Mouse (Mus musculus): ENCODE measurements around the gene Gm49322. TPM values are rescaled to one million over a fixed set of nuclear protein-coding genes. Genes with fewer than 3 reads are reported as not detected.

Gm49322 gene
- total RNA-seq (2023), result 1 to 10 TPM in 1 of 2 experiments, under 1 TPM in 1; 0.69 to 1.1 TPM

GRCm38 (mm10) chr10:80605721-80606120, at the start of gene Gm49322:
Gene Gm49322, plus strand, starts transcription at chr10:80606021.

GRCm38 (mm10) chr10:80561116-80561944, 44.5 kb upstream of the Gm49322 start, which contains the start of gene Rexo1:
Gene Rexo1, minus strand, starts transcription at chr10:80561560.

GRCm38 (mm10) chr10:80577195-80578130, 28.4 kb upstream of the Gm49322 start, which contains the start of gene Klf16:
Gene Klf16, minus strand, starts transcription at chr10:80577321.

GRCm38 (mm10) chr10:80589879-80590854, 15.7 kb upstream of the Gm49322 start, which contains the start of gene Abhd17a:
Gene Abhd17a, minus strand, starts transcription at chr10:80590341.

DNA sequence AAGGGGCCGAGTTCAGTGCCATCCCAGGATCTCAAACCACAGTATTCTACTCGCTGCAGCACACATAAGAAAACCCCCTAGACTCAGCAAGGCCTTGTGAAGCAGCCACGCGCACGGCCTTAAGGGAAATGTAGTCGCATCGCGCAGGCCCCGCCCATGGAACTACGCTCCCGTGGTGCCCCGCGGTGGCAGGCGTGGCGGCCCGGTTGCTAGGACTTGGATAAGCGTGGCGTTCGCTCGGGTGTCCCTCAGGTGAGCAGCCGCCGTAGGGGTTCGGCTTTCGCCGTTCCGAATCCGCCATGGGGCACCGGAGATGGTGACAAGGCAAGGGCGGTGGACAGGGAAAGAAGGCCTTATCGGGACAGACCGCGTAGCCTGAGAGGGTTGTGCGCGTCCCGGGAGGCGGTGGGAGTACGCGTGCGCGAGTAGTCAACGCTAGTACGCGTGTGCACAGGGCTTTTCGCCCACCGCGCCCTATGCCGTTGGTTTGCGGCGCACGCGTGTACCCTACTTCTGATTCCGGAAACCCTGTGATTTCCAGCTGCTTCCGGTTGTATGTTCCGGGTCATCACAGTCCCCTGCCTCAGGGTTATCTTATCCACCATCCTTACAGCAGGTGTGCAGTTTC, 3.0 kb upstream of the Gm49322 start, which contains the start of the genes Scamp4 and Adat3:
Scamp4 (plus strand) TSS at position 175 of the 628 bp plus-strand sequence.
Adat3 (plus strand) TSS at position 183 of the 628 bp plus-strand sequence.

DNA sequence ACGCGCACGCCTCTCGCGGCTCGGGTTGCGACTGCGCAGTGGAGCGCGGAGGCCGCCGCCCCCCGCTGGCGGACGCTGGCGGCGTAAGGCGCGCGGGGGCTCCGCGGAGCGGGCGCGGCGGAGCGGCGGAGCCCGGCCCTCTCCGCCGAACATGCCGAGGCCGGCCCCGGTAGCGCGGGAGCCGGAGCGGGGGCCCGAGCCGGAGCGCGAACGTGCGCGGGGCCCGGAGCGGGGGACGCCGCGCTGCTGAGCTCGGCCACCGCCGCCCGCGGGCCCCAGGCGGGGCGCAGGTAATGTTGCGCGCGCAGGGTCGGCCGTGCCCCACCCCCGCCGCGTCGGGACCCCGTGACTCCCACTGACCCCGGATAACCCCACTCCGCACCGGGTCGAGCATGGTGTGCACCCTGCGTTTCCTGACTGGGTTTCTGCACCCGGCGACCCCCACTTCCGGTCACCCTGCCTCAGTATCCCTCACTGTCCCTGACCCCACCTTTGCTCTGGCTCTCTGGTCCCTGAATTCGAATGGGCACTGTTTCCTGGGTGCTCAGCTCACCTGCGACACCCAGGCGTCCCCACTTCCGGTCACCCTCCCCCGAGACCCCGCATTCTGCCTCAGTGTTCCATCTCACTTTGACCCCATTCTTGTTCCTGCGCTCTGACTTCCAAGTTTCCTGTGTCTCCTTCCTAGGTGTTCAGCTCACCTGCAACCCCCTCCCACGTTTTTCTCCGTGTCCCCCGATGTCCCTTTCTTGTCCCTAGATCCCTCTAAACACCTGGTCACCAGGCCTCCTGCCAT, 17.0 kb downstream of the Gm49322 start, which contains the start of gene Csnk1g2:
Csnk1g2 (plus strand) TSS at position 178 of the 796 bp plus-strand sequence.

GRCm38 (mm10) chr10:80656863-80657623, 51.2 kb downstream of the Gm49322 start, which contains the start of gene Btbd2:
Gene Btbd2, minus strand, starts transcription at chr10:80657071.

Other genes starting within 250 kb of the Gm49322 start
- gene Plk5, start 249.6 kb upstream of the Gm49322 start, total RNA-seq (2023), result not detected
- gene Mex3d, start 218.4 kb upstream of the Gm49322 start, total RNA-seq (2023), result 1 to 10 TPM; 2.2 to 4.0 TPM
- gene Mbd3, start 206.5 kb upstream of the Gm49322 start, total RNA-seq (2023), result 10 to 100 TPM; 51.7 to 52.3 TPM
- gene Uqcr11, start 199.2 kb upstream of the Gm49322 start, total RNA-seq (2023), result 10 to 100 TPM; 90.5 to 97.7 TPM
- gene Tcf3, start 172.4 kb upstream of the Gm49322 start, total RNA-seq (2023), result 10 to 100 TPM; 52.0 to 52.8 TPM
- gene Onecut3, start 111.2 kb upstream of the Gm49322 start, total RNA-seq (2023), result not detected
- gene Atp8b3, start 66.9 kb upstream of the Gm49322 start, total RNA-seq (2023), result not detected
- 10 to 100 TPM; 57.9 to 70.1 TPM for gene Rexo1, start 44.5 kb upstream of the Gm49322 start, total RNA-seq (2023)
- gene Klf16, start 28.7 kb upstream of the Gm49322 start, total RNA-seq (2023), result 1 to 10 TPM; 8.1 to 9.0 TPM
- 10 to 100 TPM; 49.2 to 49.7 TPM for gene Abhd17a, start 15.7 kb upstream of the Gm49322 start, total RNA-seq (2023)
- 10 to 100 TPM; 10.7 to 11.9 TPM for gene Scamp4, start 3.1 kb upstream of the Gm49322 start, total RNA-seq (2023)
- gene Adat3, start 3.1 kb upstream of the Gm49322 start, total RNA-seq (2023), result 1 to 10 TPM; 1.4 to 3.0 TPM
- 100 to 1,000 TPM; 131 TPM for gene Csnk1g2, start 16.8 kb downstream of the Gm49322 start, total RNA-seq (2023)
- gene Btbd2, start 51.0 kb downstream of the Gm49322 start, total RNA-seq (2023), result 10 to 100 TPM; 14.8 to 25.5 TPM
- 100 to 1,000 TPM; 173 to 188 TPM for gene Mknk2, start 72.1 kb downstream of the Gm49322 start, total RNA-seq (2023)
- 100 to 1,000 TPM; 137 to 153 TPM for gene Mob3a, start 96.0 kb downstream of the Gm49322 start, total RNA-seq (2023)
- 10 to 100 TPM; 15.2 to 15.8 TPM for gene Izumo4, start 96.2 kb downstream of the Gm49322 start, total RNA-seq (2023)
- 100 to 1,000 TPM in 1 of 2 experiments, 10 to 100 TPM in 1; 82.9 to 110 TPM for gene Ap3d1, start 136.2 kb downstream of the Gm49322 start, total RNA-seq (2023)
- gene Dot1l, start 149.2 kb downstream of the Gm49322 start, total RNA-seq (2023), result 10 to 100 TPM; 25.7 to 29.4 TPM
- gene Sf3a2, start 192.2 kb downstream of the Gm49322 start, total RNA-seq (2023), result 10 to 100 TPM; 46.8 to 52.8 TPM
- gene Plekhj1, start 192.6 kb downstream of the Gm49322 start, total RNA-seq (2023), result 10 to 100 TPM; 71.4 to 87.6 TPM
- gene Amh, start 199.2 kb downstream of the Gm49322 start, total RNA-seq (2023), result under 1 TPM; 0.37 to 0.76 TPM
- gene Jsrp1, start 207.5 kb downstream of the Gm49322 start, total RNA-seq (2023), result not detected
- 100 to 1,000 TPM; 575 to 577 TPM for gene Oaz1, start 220.6 kb downstream of the Gm49322 start, total RNA-seq (2023)
- not detected for gene Lingo3, start 238.0 kb downstream of the Gm49322 start, total RNA-seq (2023)
- 10 to 100 TPM; 16.3 to 17.5 TPM for gene Lsm7, start 249.2 kb downstream of the Gm49322 start, total RNA-seq (2023)
- 10 to 100 TPM; 23.0 to 25.9 TPM for gene Sppl2b, start 249.3 kb downstream of the Gm49322 start, total RNA-seq (2023)

Measured in neutrophil, adult 59 days (primary cell).